Mouse (Mus musculus): ENCODE data around the gene Mrpl55. TPM values are rescaled to one million over a fixed set of nuclear protein-coding genes. Genes with fewer than 3 reads are reported as not detected.

Mrpl55 gene
- total and polyA plus RNA-seq, 2 experiments from 2014 or later: 90.6 to 123 TPM

GRCm38 (mm10) chr11:59162443-59163254 is 39.6 kb upstream of the Mrpl55 start:
- Histone ChIP-seq H3K9ac (replicated peaks; ENCODE audit: low read length) (peak overlapping the region; percentile 78), H3K27me3 (ENCODE audit: insufficient read depth, low read length) (no peaks in the 10 kb centered on the region), H3K4me2 (ENCODE audit: low read depth, low read length) (peak overlapping the region; percentile 75), H3K27ac (peak overlapping the region; percentile 98; the same call in 1 of the 2 replicates), H3K9me3 (ENCODE audit: low read length) (no peaks in the 10 kb centered on the region), H3K36me3 (ENCODE audit: insufficient read depth, low read length) (peaks cover 4% of the 10 kb centered on the region; the same call in 1 of the 2 replicates), H3K4me3 (ENCODE audit: low read length) (peak overlapping the region; percentile 57), H3K4me1 (ENCODE audit: insufficient read depth, low read length) (peaks cover 16% of the 10 kb centered on the region; the same call in 1 of the 2 replicates)
- TF ChIP-seq CTCF (IDR thresholded peaks at IDR 0.05; ENCODE audit: low read depth): no peak
- ATAC-seq (no peak; the same call in 1 of the 2 replicates), DNase-seq (ENCODE audit: low spot score) (no peak)
- 59% methylated on average over 9 of the region's 9 CpGs for WGBS

DNA sequence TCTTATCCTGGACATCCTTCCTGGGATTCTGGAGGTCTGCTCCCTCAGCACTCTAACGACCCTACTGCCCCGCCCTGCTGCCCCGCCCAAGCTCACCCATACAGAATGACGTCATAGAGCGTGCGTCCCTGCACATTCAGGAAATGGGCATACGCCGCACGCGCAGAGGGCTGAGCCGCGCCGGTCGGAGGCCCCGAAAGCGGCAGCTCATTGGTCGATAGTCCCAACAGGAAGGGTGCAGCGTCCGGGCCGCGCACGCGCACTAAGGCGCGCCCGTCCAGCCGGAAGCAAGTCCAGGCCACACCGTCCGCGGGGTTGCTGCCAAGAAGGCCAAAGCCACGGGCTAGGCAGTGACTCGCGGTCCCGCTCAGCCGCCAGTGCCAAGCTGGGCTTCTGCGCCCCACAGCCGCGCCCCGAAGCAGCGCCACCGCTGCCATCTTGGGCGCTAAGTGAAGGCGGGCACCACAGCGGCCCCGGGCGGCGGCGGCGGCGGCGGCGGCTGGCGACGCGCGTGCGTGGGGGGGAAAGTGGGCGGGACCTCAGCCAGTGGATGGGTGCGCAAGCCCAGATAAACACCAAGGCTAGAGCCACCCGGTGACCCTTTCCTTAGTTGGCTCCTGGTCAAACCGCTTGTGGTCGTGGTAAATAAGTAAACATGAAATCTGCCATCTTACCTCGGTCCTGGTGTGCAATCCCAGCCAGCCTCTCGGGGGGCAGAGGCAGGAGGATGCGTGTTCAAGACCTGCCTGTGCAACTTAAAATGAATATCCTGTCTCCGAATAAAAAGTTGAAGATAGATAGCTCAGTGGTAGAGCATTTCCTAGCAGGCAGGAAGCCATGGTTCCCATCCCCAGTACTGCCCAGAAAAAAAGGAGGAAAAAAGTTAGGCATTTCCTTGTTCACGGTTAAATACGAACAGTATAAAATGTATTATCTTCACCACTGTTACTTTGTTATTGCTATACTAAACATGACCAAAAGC is 38.7 kb upstream of the Mrpl55 start, which contains the start of gene Iba57:
Iba57 (minus strand) TSS at position 485 of the 982 bp plus-strand sequence.
- DNase-seq (ENCODE audit: low spot score) (peak; percentile 99), ATAC-seq (peak; percentile 99)
- WGBS: 3% methylated on average over 59 of the region's 68 CpGs
- peak within 1 kb of the TSS; percentile 57 for H3K4me3 ChIP-seq (ENCODE audit: low read length)
- peak within 1 kb of the TSS; percentile 98 for H3K27ac ChIP-seq
- no peaks in the 10 kb centered on the region for H3K27me3 ChIP-seq (ENCODE audit: insufficient read depth, low read length)
- H3K4me1 ChIP-seq (ENCODE audit: insufficient read depth, low read length): peaks cover 16% of the 10 kb centered on the region; the same call in 1 of the 2 replicates
- no peaks in the 10 kb centered on the region for H3K9me3 ChIP-seq (ENCODE audit: low read length)
- peak within 1 kb of the TSS; percentile 75 for H3K4me2 ChIP-seq (ENCODE audit: low read depth, low read length)
- no peak; the same call in 1 of the 2 replicates for TF ChIP-seq CTCF (IDR thresholded peaks at IDR 0.05; ENCODE audit: low read depth)
- H3K36me3 ChIP-seq (ENCODE audit: insufficient read depth, low read length): no peaks in the 10 kb centered on the region
- H3K9ac ChIP-seq (replicated peaks; ENCODE audit: low read length): peak within 1 kb of the TSS; percentile 78

- Histone ChIP-seq H3K9me3 (ENCODE audit: low read length) (no peaks in the 10 kb centered on the region), H3K27me3 (ENCODE audit: insufficient read depth, low read length) (no peaks in the 10 kb centered on the region), H3K27ac (peak overlapping the region; percentile 98), H3K36me3 (ENCODE audit: insufficient read depth, low read length) (no peaks in the 10 kb centered on the region), H3K9ac (replicated peaks; ENCODE audit: low read length) (no peak overlapping the region), H3K4me1 (ENCODE audit: insufficient read depth, low read length) (peaks cover 16% of the 10 kb centered on the region; the same call in 1 of the 2 replicates), H3K4me3 (ENCODE audit: low read length) (no peak overlapping the region; the same call in 1 of the 2 replicates), H3K4me2 (ENCODE audit: low read depth, low read length) (peak overlapping the region; percentile 75)
- DNase-seq (ENCODE audit: low spot score): no peak
- WGBS: 85% methylated on average over 9 of the region's 9 CpGs
- TF ChIP-seq CTCF (IDR thresholded peaks at IDR 0.05; ENCODE audit: low read depth): no peak
- ATAC-seq: no peak
Observed at GRCm38 (mm10) chr11:59164384-59164783, 37.9 kb upstream of the Mrpl55 start.

DNA sequence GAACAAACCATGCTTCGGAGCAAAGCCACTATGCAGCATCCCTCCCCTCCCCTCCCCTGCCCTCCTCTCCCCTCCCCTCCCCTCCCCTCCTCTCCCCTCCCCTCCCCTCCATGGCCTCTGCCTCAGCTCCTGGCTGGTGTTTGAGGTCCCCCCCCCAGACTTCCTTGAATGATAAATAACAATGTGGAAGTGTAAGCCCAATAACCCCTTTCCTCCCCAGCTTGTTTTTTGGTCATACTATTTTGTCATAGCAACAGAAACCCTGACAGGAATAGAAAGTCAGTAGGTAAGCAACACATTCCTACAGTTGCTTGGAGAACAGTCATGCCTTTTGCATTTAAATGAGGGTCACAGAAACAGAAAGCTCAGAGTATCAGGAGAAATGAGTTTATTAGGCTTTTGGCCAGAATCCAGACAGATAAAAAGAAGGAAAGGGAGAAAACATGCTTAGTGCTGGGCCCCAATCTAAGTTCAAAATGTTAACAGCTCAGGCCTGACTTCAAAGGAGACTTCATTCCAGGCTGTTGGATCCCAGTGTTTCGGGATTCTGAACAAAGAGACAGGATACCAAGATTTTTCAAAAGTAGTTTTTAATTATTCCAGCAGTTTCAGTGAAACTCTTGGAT is 36.6 kb upstream of the Mrpl55 start:
- no peaks in the 10 kb centered on the region for H3K9me3 ChIP-seq (ENCODE audit: low read length)
- no peaks in the 10 kb centered on the region for H3K27me3 ChIP-seq (ENCODE audit: insufficient read depth, low read length)
- peaks cover 16% of the 10 kb centered on the region; the same call in 1 of the 2 replicates for H3K4me1 ChIP-seq (ENCODE audit: insufficient read depth, low read length)
- no peak for TF ChIP-seq CTCF (IDR thresholded peaks at IDR 0.05; ENCODE audit: low read depth)
- H3K4me2 ChIP-seq (ENCODE audit: low read depth, low read length): no peak overlapping the region
- H3K9ac ChIP-seq (replicated peaks; ENCODE audit: low read length): no peak overlapping the region
- H3K36me3 ChIP-seq (ENCODE audit: insufficient read depth, low read length): no peaks in the 10 kb centered on the region
- peak; percentile 44 for DNase-seq (ENCODE audit: low spot score)
- H3K4me3 ChIP-seq (ENCODE audit: low read length): no peak overlapping the region
- ATAC-seq: no peak
- WGBS: 15% methylated on average over 2 of the region's 2 CpGs
- peak overlapping the region; percentile 51; the same call in 1 of the 2 replicates for H3K27ac ChIP-seq

GRCm38 (mm10) chr11:59169807-59170206 is 32.5 kb upstream of the Mrpl55 start:
- Histone ChIP-seq H3K9ac (replicated peaks; ENCODE audit: low read length) (no peak overlapping the region), H3K4me1 (ENCODE audit: insufficient read depth, low read length) (no peaks in the 10 kb centered on the region), H3K4me3 (ENCODE audit: low read length) (no peak overlapping the region), H3K27ac (no peak overlapping the region), H3K4me2 (ENCODE audit: low read depth, low read length) (no peak overlapping the region), H3K9me3 (ENCODE audit: low read length) (no peaks in the 10 kb centered on the region), H3K27me3 (ENCODE audit: insufficient read depth, low read length) (peaks cover 4% of the 10 kb centered on the region; the same call in 1 of the 2 replicates), H3K36me3 (ENCODE audit: insufficient read depth, low read length) (no peaks in the 10 kb centered on the region)
- ATAC-seq (no peak), DNase-seq (ENCODE audit: low spot score) (no peak)
- WGBS: 80% methylated on average over 3 of the region's 3 CpGs
- TF ChIP-seq CTCF (IDR thresholded peaks at IDR 0.05; ENCODE audit: low read depth): no peak

DNA sequence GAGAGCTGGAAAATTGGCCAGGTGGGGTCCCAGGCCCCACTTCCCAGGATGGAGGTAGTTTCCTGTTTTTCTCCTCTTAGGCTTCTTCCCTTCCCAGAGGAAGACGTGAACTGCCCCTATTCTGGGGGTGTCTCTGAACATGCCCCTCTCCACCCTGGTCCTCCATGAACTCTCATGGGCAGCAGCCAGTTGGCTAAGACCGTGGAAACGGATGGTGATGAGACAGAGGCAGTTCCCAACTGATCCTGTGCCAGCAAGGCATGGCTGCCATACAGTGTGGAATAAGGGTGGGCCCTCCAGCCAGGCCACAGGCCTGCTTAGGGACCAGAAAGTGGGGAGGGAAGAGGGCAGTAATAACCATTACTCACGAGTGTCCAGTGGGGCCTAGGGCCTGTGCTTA is 31.7 kb upstream of the Mrpl55 start:
- Histone ChIP-seq H3K4me2 (ENCODE audit: low read depth, low read length) (no peak overlapping the region), H3K4me3 (ENCODE audit: low read length) (no peak overlapping the region), H3K36me3 (ENCODE audit: insufficient read depth, low read length) (no peaks in the 10 kb centered on the region), H3K27me3 (ENCODE audit: insufficient read depth, low read length) (peaks cover 12% of the 10 kb centered on the region), H3K4me1 (ENCODE audit: insufficient read depth, low read length) (no peaks in the 10 kb centered on the region), H3K9ac (replicated peaks; ENCODE audit: low read length) (no peak overlapping the region), H3K9me3 (ENCODE audit: low read length) (no peaks in the 10 kb centered on the region), H3K27ac (no peak overlapping the region)
- TF ChIP-seq CTCF (IDR thresholded peaks at IDR 0.05; ENCODE audit: low read depth): no peak
- WGBS: 49% methylated on average over 4 of the region's 4 CpGs
- no peak for DNase-seq (ENCODE audit: low spot score)
- no peak for ATAC-seq
